Mouse (Mus musculus): ENCODE data around the gene Gm20547. TPM values are rescaled to one million over a fixed set of nuclear protein-coding genes. Genes with fewer than 3 reads are reported as not detected.

Gene Gm20547
- total RNA-seq, 1 experiment, result 0.31 TPM

DNA sequence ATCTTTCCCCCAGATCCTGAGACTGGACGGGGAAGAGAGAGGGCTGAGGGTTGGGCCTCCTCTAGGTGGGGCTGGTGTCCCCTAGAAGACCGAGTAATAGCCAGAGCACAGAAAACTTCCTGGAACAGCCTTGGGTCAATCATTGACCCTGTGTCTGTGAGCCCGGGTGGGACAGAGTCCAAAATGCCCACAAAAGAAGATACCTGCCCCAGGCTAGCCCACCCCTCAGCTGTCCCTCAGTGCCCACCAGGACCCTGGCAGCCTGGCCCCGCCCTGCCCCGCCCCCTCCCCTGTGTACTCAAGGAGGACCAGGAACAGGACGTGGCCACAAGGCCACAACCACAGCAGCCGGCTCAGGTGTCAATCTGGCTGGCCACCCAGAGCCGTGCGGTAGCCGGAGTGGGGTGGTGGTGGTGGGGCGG is 33.6 kb upstream of the Gm20547 start:
- no peak for TF ChIP-seq ZC3H11A (IDR thresholded peaks at IDR 0.05; ENCODE audit: borderline replicate concordance, low read depth, low read length)
- TF ChIP-seq CHD2 (IDR thresholded peaks at IDR 0.05; ENCODE audit: low read depth, low read length), result no peak
- no peak for TF ChIP-seq HCFC1 (IDR thresholded peaks at IDR 0.05; ENCODE audit: borderline replicate concordance, insufficient read depth, low read length)
- no peak for TF ChIP-seq MAFK (IDR thresholded peaks at IDR 0.05; ENCODE audit: insufficient read depth, low read depth, low read length)
- TF ChIP-seq ZNF384 (IDR thresholded peaks at IDR 0.05; ENCODE audit: low read depth, low read length), result no peak
- peak overlapping the region; percentile 27; the same call in 1 of the 2 replicates for H3K9ac ChIP-seq (ENCODE audit: insufficient read depth, low read depth, low read length, poor library complexity, severe bottlenecking)
- peaks cover 4 to 17% of the 10 kb centered on the region in 2 experiments; a peak in 3 of 4 replicates for H3K4me1 ChIP-seq (ENCODE audit: control insufficient read depth in 2 of 2, insufficient read depth in 2 of 2, low read length in 2 of 2, poor library complexity in 1 of 2)
- H3K9me3 ChIP-seq (ENCODE audit: control insufficient read depth, insufficient read depth, low read depth, low read length), result no peaks in the 10 kb centered on the region
- H3K27ac ChIP-seq (ENCODE audit: insufficient read depth, low read depth, low read length, poor library complexity, severe bottlenecking), result no peak overlapping the region
- peak overlapping the region in 1 of 2 experiments; percentile 13; a peak in 1 of 4 replicates for H3K4me3 ChIP-seq (ENCODE audit: insufficient read depth in 1 of 2, low read depth in 1 of 2, low read length in 2 of 2, poor library complexity in 1 of 2, severe bottlenecking in 1 of 2)
- H3K36me3 ChIP-seq (ENCODE audit: control insufficient read depth, insufficient read depth, low read length, poor library complexity, severe bottlenecking), result peaks cover 30% of the 10 kb centered on the region
- DNase-seq (ENCODE audit: low read depth, low spot score), result no peak
- in situ Hi-C loops (cut with MboI; ENCODE audit: low sequenced_read_pairs in 2 of 2, unreplicated experiment in 2 of 2), result no loop called here

DNA sequence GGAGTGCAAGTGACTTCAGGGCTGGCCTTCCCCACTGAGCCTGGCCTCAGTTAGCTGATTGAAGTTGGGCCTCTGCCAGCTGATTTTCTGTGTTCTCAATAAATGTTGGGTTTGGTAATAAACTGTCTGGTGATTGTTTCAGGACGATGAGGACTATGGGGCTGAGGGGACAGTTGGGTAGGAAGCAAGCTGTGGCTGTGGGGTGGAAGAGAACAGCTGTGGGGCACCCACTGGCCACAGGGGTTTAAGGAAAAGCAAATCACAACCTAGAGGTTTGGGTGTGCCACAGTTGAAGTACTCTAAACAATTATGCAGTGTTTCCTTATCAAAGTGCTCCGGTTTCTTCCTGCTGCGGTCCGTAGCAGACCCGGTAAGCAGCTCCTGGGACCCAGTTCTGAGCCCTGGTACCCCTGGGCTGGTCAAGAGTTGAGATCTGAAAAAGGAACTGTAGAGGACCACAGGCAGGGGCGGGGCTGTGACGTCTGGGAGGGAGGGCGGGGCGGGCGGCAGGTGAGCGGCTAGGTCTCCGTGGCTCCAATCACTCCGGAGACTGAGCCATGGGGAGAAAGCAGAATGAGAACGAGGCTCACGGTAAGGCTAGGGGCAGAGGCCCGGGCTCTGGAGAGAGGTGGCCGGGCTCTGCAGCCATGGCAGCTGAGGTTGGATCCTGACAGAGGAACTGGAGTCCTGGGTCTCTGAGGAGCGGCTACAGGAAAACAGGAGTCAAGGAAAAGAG is 32.3 kb upstream of the Gm20547 start, which contains the start of gene Slc44a4:
Slc44a4 (plus strand) TSS at position 537 of the 736 bp plus-strand sequence.
- Histone ChIP-seq H3K27ac (ENCODE audit: insufficient read depth, low read depth, low read length, poor library complexity, severe bottlenecking) (no peak within 1 kb of the TSS; the same call in 1 of the 2 replicates), H3K9me3 (ENCODE audit: control insufficient read depth, insufficient read depth, low read depth, low read length) (no peaks in the 10 kb centered on the region), H3K36me3 (ENCODE audit: control insufficient read depth, insufficient read depth, low read length, poor library complexity, severe bottlenecking) (peaks cover 33% of the 10 kb centered on the region), H3K4me1 (ENCODE audit: control insufficient read depth in 2 of 2, insufficient read depth in 2 of 2, low read length in 2 of 2, poor library complexity in 1 of 2) (peaks cover 4 to 22% of the 10 kb centered on the region in 2 experiments; a peak in 3 of 4 replicates), H3K9ac (ENCODE audit: insufficient read depth, low read depth, low read length, poor library complexity, severe bottlenecking) (peak within 1 kb of the TSS; percentile 38; the same call in 1 of the 2 replicates), H3K4me3 (ENCODE audit: insufficient read depth in 1 of 2, low read depth in 1 of 2, low read length in 2 of 2, poor library complexity in 1 of 2, severe bottlenecking in 1 of 2) (no peak within 1 kb of the TSS)
- in situ Hi-C loops (cut with MboI; ENCODE audit: low sequenced_read_pairs in 2 of 2, unreplicated experiment in 2 of 2), result no loop called here
- TF ChIP-seq ZNF384 (IDR thresholded peaks at IDR 0.05; ENCODE audit: low read depth, low read length), result no peak
- no peak for TF ChIP-seq HCFC1 (IDR thresholded peaks at IDR 0.05; ENCODE audit: borderline replicate concordance, insufficient read depth, low read length)
- no peak for TF ChIP-seq CHD2 (IDR thresholded peaks at IDR 0.05; ENCODE audit: low read depth, low read length)
- no peak for TF ChIP-seq ZC3H11A (IDR thresholded peaks at IDR 0.05; ENCODE audit: borderline replicate concordance, low read depth, low read length)
- TF ChIP-seq MAFK (IDR thresholded peaks at IDR 0.05; ENCODE audit: insufficient read depth, low read depth, low read length), result no peak
- DNase-seq (ENCODE audit: low read depth, low spot score), result no peak

GRCm38 (mm10) chr17:34911945-34912351 is 30.1 kb upstream of the Gm20547 start:
- in situ Hi-C loops (cut with MboI; ENCODE audit: low sequenced_read_pairs in 2 of 2, unreplicated experiment in 2 of 2), result no loop called here
- H3K4me1 ChIP-seq (ENCODE audit: control insufficient read depth in 2 of 2, insufficient read depth in 2 of 2, low read length in 2 of 2, poor library complexity in 1 of 2), result peaks cover 2 to 33% of the 10 kb centered on the region in 2 experiments; a peak in 3 of 4 replicates
- H3K9me3 ChIP-seq (ENCODE audit: control insufficient read depth, insufficient read depth, low read depth, low read length), result no peaks in the 10 kb centered on the region
- H3K4me3 ChIP-seq (ENCODE audit: insufficient read depth in 1 of 2, low read depth in 1 of 2, low read length in 2 of 2, poor library complexity in 1 of 2, severe bottlenecking in 1 of 2), result peak overlapping the region in 1 of 2 experiments; percentile 47; a peak in 1 of 4 replicates
- H3K9ac ChIP-seq (ENCODE audit: insufficient read depth, low read depth, low read length, poor library complexity, severe bottlenecking), result peak overlapping the region; percentile 45; the same call in 1 of the 2 replicates
- DNase-seq (ENCODE audit: low read depth, low spot score), result peak; percentile 93
- TF ChIP-seq ZC3H11A (IDR thresholded peaks at IDR 0.05; ENCODE audit: borderline replicate concordance, low read depth, low read length) (no peak), ZNF384 (IDR thresholded peaks at IDR 0.05; ENCODE audit: low read depth, low read length) (no peak), HCFC1 (IDR thresholded peaks at IDR 0.05; ENCODE audit: borderline replicate concordance, insufficient read depth, low read length) (no peak), CHD2 (IDR thresholded peaks at IDR 0.05; ENCODE audit: low read depth, low read length) (no peak), MAFK (IDR thresholded peaks at IDR 0.05; ENCODE audit: insufficient read depth, low read depth, low read length) (no peak)
- peaks cover 54% of the 10 kb centered on the region for H3K36me3 ChIP-seq (ENCODE audit: control insufficient read depth, insufficient read depth, low read length, poor library complexity, severe bottlenecking)
- H3K27ac ChIP-seq (ENCODE audit: insufficient read depth, low read depth, low read length, poor library complexity, severe bottlenecking), result no peak overlapping the region

GRCm38 (mm10) chr17:34910982-34911381 is 29.1 kb upstream of the Gm20547 start:
- Histone ChIP-seq H3K27ac (ENCODE audit: insufficient read depth, low read depth, low read length, poor library complexity, severe bottlenecking) (peak overlapping the region; percentile 46), H3K4me1 (ENCODE audit: control insufficient read depth in 2 of 2, insufficient read depth in 2 of 2, low read length in 2 of 2, poor library complexity in 1 of 2) (peaks cover 2 to 39% of the 10 kb centered on the region in 2 experiments; a peak in 3 of 4 replicates), H3K36me3 (ENCODE audit: control insufficient read depth, insufficient read depth, low read length, poor library complexity, severe bottlenecking) (peaks cover 64% of the 10 kb centered on the region), H3K4me3 (ENCODE audit: insufficient read depth in 1 of 2, low read depth in 1 of 2, low read length in 2 of 2, poor library complexity in 1 of 2, severe bottlenecking in 1 of 2) (peak overlapping the region in 1 of 2 experiments; percentile 47; a peak in 2 of 4 replicates), H3K9me3 (ENCODE audit: control insufficient read depth, insufficient read depth, low read depth, low read length) (no peaks in the 10 kb centered on the region), H3K9ac (ENCODE audit: insufficient read depth, low read depth, low read length, poor library complexity, severe bottlenecking) (peak overlapping the region; percentile 45; the same call in 1 of the 2 replicates)
- in situ Hi-C loops (cut with MboI; ENCODE audit: low sequenced_read_pairs in 2 of 2, unreplicated experiment in 2 of 2), result no loop called here
- no peak for DNase-seq (ENCODE audit: low read depth, low spot score)
- TF ChIP-seq MAFK (IDR thresholded peaks at IDR 0.05; ENCODE audit: insufficient read depth, low read depth, low read length) (no peak), ZNF384 (IDR thresholded peaks at IDR 0.05; ENCODE audit: low read depth, low read length) (no peak), HCFC1 (IDR thresholded peaks at IDR 0.05; ENCODE audit: borderline replicate concordance, insufficient read depth, low read length) (no peak), ZC3H11A (IDR thresholded peaks at IDR 0.05; ENCODE audit: borderline replicate concordance, low read depth, low read length) (no peak), CHD2 (IDR thresholded peaks at IDR 0.05; ENCODE audit: low read depth, low read length) (no peak)
